Mouse (Mus musculus) thymus, postnatal 25 days (tissue): Measurements from ENCODE around the gene Pus7l.
A peak's percentile ranks its signal among the peaks of the same experiment; 100 is the strongest.

ENCODE experiments used
- DNase-seq: peaks from one replicate; pipeline ENCODE4 v3.0.0; 2022

Gene Pus7l

GRCm38 (mm10) chr15:94543409-94544051, at the start of gene Pus7l, which contains the start of gene Irak4:
Gene Pus7l (minus strand): TSS chr15:94543547.
Gene Irak4 (plus strand): TSS chr15:94543643.
- peak; percentile 94 for DNase-seq

GRCm38 (mm10) chr15:94591356-94591755, 48.0 kb upstream of the Pus7l start:
- no peak for DNase-seq

GRCm38 (mm10) chr15:94590083-94590482, 46.7 kb upstream of the Pus7l start:
- DNase-seq: no peak

GRCm38 (mm10) chr15:94589219-94590075, 46.1 kb upstream of the Pus7l start, which contains the start of gene Twf1:
Gene Twf1 (minus strand): TSS chr15:94589889.
- DNase-seq: peak; percentile 99

- DNase-seq: no peak
These were observed 44.7 kb upstream of the Pus7l start for GRCm38 (mm10) chr15:94587826-94588715.

- DNase-seq: no peak
These were observed 41.4 kb upstream of the Pus7l start for GRCm38 (mm10) chr15:94584738-94585137.

- DNase-seq: no peak
These were observed 39.8 kb upstream of the Pus7l start for GRCm38 (mm10) chr15:94583153-94583552.

GRCm38 (mm10) chr15:94582000-94582593, 38.8 kb upstream of the Pus7l start:
- no peak for DNase-seq

GRCm38 (mm10) chr15:94574566-94575268, 31.4 kb upstream of the Pus7l start:
- no peak for DNase-seq

- DNase-seq: no peak
These were observed 29.4 kb upstream of the Pus7l start for GRCm38 (mm10) chr15:94572746-94573145.

- DNase-seq: no peak
These were observed 28.2 kb upstream of the Pus7l start for GRCm38 (mm10) chr15:94571501-94571900.

- DNase-seq: no peak
These were observed 25.3 kb upstream of the Pus7l start for GRCm38 (mm10) chr15:94568496-94569182.

- no peak for DNase-seq
These were observed 22.5 kb upstream of the Pus7l start for GRCm38 (mm10) chr15:94565854-94566253.

- DNase-seq: no peak
These were observed 21.6 kb upstream of the Pus7l start for GRCm38 (mm10) chr15:94564909-94565308.

GRCm38 (mm10) chr15:94558895-94559656, 15.7 kb upstream of the Pus7l start:
- DNase-seq: no peak

- peak; percentile 81 for DNase-seq
These were observed 14.1 kb upstream of the Pus7l start for GRCm38 (mm10) chr15:94557442-94557841.

GRCm38 (mm10) chr15:94553536-94553935, 10.2 kb upstream of the Pus7l start:
- DNase-seq: no peak

- DNase-seq: no peak
These were observed 1.5 kb upstream of the Pus7l start for GRCm38 (mm10) chr15:94544844-94545243.

- no peak for DNase-seq
These were observed 797 bp upstream of the Pus7l start for GRCm38 (mm10) chr15:94544052-94544636.
